Mouse (Mus musculus) T-cell, adult 66 days (primary cell): Measurements from ENCODE around the gene Gm10591. TPM values are rescaled to one million over a fixed set of nuclear protein-coding genes. Genes with fewer than 3 reads are reported as not detected.

Source experiments
- total RNA-seq, 2 experiments: library from RNA; stranded (reverse); gene quantifications; 3 replicates in 1 of 2; 4 replicates in 1 of 2; pipeline ENCODE4 v1.2.4; 2023

Gm10591 gene
- not detected for total RNA-seq

DNA sequence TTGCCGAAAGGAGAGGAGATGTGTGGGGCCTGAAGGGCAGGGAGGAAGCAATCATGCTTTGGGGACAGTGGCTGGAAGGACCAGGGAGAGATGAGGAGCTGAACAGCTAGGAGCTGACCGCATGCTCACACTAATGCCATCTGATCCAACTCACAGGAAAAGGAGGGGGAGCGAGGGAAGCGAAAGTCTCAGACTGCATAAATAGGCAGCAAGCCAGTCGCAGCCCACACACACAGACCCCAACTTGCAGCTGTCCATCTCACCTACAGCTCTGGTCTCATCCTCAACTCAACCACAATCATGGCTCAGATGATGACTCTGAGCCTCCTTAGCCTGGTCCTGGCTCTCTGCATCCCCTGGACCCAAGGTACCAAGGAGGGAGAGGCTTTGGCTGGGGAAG lies at the start of gene Gm10591:
TSS of gene Gm10591 (plus strand) at position 301 of the 400 bp plus-strand sequence.

DNA sequence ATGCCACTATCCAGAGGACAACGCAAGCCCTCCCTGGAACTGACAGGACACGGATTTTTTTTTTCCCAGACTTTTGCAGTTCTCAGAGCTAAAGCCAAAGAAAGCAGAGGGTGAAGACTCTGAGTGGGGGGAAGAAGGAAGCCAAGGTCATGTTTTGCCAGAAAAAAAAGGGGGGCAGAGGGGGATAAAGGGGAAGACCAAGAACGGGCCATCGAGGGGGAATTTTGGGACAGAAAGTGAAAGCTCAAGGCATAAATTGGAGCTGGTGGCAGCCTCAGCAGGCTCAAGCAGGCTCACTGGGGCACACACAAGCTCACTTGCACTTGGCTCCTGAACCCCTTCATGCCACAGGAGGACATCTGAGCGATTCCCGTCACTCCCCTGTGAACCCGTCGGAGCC lies 17.4 kb downstream of the Gm10591 start, which contains the start of gene Gm2564:
TSS of gene Gm2564 (plus strand) at position 301 of the 400 bp plus-strand sequence.

DNA sequence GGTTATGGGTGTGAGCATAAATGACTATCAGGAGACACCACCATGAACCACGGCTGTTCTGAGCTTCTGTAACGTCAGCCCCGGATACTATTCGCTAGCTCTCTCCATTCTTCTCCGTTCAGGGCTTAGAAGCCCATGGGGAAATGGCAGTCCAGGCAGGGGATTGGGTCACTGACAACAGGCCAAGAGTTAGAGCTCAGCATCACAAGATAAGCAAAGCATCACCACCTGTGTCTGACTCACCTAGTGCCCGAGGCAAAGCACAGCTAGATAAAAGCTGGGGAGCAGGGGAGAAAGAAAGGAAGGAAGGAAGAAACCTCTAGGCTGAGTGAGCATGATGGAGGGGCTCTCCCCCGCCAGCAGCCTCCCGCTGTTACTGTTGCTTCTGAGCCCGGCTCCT lies 43.0 kb downstream of the Gm10591 start, which contains the start of gene Ccl27b:
TSS of gene Ccl27b (plus strand) at position 301 of the 400 bp plus-strand sequence.

DNA sequence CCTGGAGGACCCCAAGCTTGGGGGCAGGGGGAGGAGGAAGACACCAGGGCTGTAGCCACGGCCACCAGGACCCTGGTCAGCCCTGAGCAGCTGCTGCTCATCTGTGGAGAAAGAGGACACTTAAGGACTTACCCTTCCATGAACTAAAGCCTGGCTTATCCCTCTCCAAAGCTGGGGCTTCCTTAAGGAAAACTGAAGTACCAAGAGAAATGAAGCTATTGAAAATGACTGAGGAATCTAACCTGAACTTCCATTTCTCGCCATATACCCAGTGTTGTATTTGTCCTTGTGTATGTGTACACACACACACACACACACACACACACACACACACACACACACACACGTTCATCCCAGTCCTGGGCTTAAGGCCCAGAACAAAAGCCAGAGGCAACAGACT lies 49.8 kb downstream of the Gm10591 start, which contains the start of gene Il11ra2:
TSS of gene Il11ra2 (minus strand) at position 101 of the 400 bp plus-strand sequence.

Other genes with a start within 250 kb of the Gm10591 start
- not detected for gene Gm21586, start 172.8 kb upstream of the Gm10591 start, total RNA-seq
- not detected for gene Gm2163, start 145.4 kb upstream of the Gm10591 start, total RNA-seq
- gene Fam205a2, start 84.0 kb upstream of the Gm10591 start, total RNA-seq: under 1 TPM; 0.15 to 0.20 TPM
- gene Gm2564, start 17.5 kb downstream of the Gm10591 start, total RNA-seq: not detected
- not detected for gene Ccl27b, start 43.1 kb downstream of the Gm10591 start, total RNA-seq
- not detected for gene Il11ra2, start 49.7 kb downstream of the Gm10591 start, total RNA-seq
- gene 4930578G10Rik, start 123.3 kb downstream of the Gm10591 start, total RNA-seq: not detected
- gene Ccl19, start 144.4 kb downstream of the Gm10591 start, total RNA-seq: not detected
- not detected for gene Ccl21a, start 161.8 kb downstream of the Gm10591 start, total RNA-seq
- gene Fam205a1, start 241.7 kb downstream of the Gm10591 start, total RNA-seq: not detected
- gene Gm12394, start 244.6 kb downstream of the Gm10591 start, total RNA-seq: not detected